Mouse (Mus musculus) ovary, postnatal 36 days (tissue): ENCODE measurements around the gene Prune1.
"Not testable (repeated sequence)": the region's sequence is repeated elsewhere in the genome, so short reads cannot be mapped to it uniquely, and the experiment has no call there.

Experiments
- DNase-seq: peaks from one replicate; pipeline ENCODE4 v3.0.0; 2022; ENCODE audit warnings: low spot score, mixed read lengths

Prune1 gene

DNA sequence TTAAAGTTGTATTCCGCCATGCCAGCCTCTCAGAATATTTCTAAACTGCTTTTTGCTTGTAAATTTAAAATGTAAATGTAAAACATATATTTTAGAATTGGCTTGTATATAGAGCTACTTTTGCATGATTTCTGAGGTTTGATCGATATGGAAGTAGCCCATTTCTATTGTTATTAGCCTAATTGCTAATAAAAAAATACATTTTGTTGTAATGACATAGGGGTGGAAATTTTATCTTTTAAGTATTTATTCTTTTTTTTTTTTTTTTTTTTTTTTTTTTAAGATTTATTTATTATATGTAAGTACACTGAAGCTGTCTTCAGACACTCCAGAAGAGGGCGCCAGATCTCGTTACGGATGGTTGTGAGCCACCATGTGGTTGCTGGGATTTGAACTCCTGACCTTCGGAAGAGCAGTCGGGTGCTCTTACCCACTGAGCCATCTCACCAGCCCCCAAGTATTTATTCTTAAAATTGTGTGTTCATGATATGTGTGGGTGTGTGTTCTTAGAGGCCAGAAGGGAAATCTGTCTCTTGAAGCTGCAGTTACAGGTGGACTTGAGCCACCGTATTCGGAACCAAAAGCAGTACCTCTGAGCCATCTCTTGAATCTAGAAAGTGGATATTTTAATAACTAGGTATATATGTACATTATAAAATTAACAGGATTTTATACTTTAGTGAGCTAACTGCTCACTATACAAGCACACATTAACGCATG, 68.8 kb downstream of the Prune1 start:
- DNase-seq, result not testable (repeated sequence)

DNA sequence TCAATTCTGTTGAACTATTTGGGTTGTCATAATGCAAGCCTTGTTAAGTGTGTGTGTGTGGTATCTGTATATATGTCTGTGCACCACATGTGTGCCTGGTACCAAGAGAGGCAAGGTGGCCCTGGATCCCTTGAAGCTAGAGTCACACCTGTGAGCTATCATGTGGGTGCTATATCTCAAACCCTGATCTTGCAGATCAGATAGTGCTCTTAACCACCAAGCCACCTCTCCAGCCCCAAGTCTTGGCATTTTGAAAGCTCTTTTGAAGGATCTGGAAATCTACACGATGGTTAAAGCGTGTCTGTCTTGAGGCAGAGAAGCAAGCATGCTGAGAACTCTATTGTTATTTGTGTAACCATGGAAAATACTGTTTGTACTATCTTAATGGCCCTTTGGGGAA, 71.3 kb downstream of the Prune1 start:
- no peak for DNase-seq

DNA sequence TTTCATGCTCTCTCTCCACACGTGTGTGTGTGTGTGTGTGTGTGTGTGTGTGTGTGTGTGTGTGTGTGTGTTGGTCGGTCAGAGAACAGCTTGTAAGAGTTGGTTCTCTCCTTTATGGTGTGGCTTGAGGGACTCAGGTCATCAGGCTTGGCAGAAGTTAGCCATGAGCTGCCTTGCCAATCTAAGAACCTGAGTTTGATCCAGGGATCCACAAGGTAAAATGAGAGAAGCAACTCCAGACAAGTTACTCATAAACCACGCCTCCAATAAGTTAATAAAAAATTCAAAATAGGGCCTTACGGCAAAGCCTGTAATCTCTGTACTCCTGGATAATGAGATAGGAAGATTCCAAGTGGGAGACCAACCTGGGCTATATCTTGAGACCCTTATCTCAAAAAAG, 73.6 kb downstream of the Prune1 start:
- DNase-seq, result no peak

DNA sequence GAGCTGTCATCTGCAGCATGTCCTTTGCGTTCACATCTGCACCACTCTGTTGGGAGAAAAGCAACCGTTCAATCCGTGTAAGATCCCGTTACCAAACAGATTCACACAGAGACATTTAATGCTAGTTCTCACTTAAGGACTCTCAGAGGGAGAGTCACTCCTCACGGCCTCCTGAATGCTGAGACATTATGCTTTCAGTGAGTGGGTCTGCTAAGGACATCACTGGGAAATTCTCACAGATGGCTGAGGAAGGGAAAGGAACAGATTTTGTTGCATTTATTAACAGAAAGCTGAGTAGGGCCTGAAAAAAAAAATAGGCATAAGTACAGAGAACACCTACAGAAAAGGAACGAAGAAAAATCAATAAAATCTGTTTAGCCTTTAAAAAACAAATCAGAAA, 78.0 kb downstream of the Prune1 start:
- no peak for DNase-seq
